ENCODE assay signal across 10 mouse cellular contexts in the genomic region with DNA sequence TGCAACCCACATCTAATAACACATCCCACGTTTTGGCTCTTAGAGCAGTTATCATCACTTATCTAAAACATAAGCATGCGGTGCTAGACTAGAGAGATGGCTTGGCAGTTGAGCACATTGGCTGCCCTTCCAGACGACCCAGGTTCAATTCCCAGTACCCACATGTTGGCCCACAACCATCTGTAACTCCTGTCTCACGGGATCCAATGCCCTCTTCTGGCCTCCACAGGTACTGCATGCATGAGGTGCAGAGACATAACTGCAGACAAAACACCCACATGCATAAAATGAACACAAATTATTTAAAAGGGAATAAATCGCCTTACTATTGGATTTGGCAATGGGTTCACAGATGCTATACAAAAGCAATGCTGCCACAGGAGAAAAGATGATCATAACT. TPM values are rescaled to one million over a fixed set of nuclear protein-coding genes. Genes with fewer than 3 reads are reported as not detected.
DNase-seq lines count a peak whose midpoint lies in the region; ATAC-seq and TF ChIP-seq lines count a peak whose summit lies in the region.
"Had no signal": no experiment of that assay in that cellular context is flagged by ENCODE, and none has a peak within 500 bp of the region (broad histone marks: within the 10 kb centered on the region; RNA-seq: fewer than 3 reads in every experiment).

No protein-coding gene starts in this region.

- no peaks in the 10 kb centered on the region for H3K27me3 ChIP-seq in kidney, adult 2 months (replicated peaks; ENCODE audit: control insufficient read depth, insufficient read depth, low read length)
- H3K27me3 ChIP-seq in kidney, embryonic 16.5 days (ENCODE audit: insufficient read depth, low read length) = no peaks in the 10 kb centered on the region
- no peaks in the 10 kb centered on the region for H3K27me3 ChIP-seq in testis, adult 2 months (ENCODE audit: control insufficient read depth, insufficient read depth, low read length)
- H3K27me3 ChIP-seq: megakaryocyte, embryonic 14.5 days had no signal

- H3K36me3 ChIP-seq in kidney, adult 2 months (ENCODE audit: control insufficient read depth, insufficient read depth, low read length) = no peaks in the 10 kb centered on the region
- H3K36me3 ChIP-seq in kidney, embryonic 16.5 days (ENCODE audit: insufficient read depth, low read length) = peaks cover 4% of the 10 kb centered on the region; the same call in 1 of the 2 replicates
- no peaks in the 10 kb centered on the region for H3K36me3 ChIP-seq in testis, adult 2 months (ENCODE audit: control insufficient read depth, insufficient read depth, low read length)

- no peaks in the 10 kb centered on the region for H3K9me3 ChIP-seq in kidney, embryonic 16.5 days (ENCODE audit: low read length)

- no peak overlapping the region for H3K4me3 ChIP-seq in kidney, adult 2 months (ENCODE audit: insufficient read depth, low read depth, low read length)
- H3K4me3 ChIP-seq in kidney, embryonic 16.5 days (ENCODE audit: low read length) = no peak overlapping the region
- H3K4me3 ChIP-seq in testis, adult 2 months (ENCODE audit: control insufficient read depth, low read depth, low read length) = no peak overlapping the region
- H3K4me3 ChIP-seq: megakaryocyte, embryonic 14.5 days had no signal

- 91% methylated on average over 5 of the region's 5 CpGs for WGBS in kidney, adult 2 months
- 84% methylated on average over 5 of the region's 5 CpGs for WGBS in kidney, embryonic 16.5 days

- no peak overlapping the region for H3K9ac ChIP-seq in kidney, embryonic 16.5 days (replicated peaks; ENCODE audit: low read length)

- ATAC-seq in kidney, embryonic 16.5 days (ENCODE audit: low FRiP score, low TSS enrichment) = no peak

- DNase-seq in kidney, adult 2 months = no peak
- no peak for DNase-seq in testis, postnatal 14 days (ENCODE audit: low spot score)
- peak; percentile 27 for DNase-seq in T-cell, adult 2 months (ENCODE audit: low spot score)
- peak; percentile 16 for DNase-seq in thymus, postnatal 25 days
- no peak for DNase-seq in gastrocnemius, adult 18-20 months (ENCODE audit: low spot score)
- DNase-seq in adrenal gland, postnatal 36 days = no peak
- DNase-seq: heart, postnatal 36 days had no signal

- TF ChIP-seq CTCF in kidney, adult 2 months (conservative IDR thresholded peaks at IDR 0.05; ENCODE audit: insufficient read depth, insufficient read length, low read depth, low read length) = peak; percentile 41
- peak; percentile 51; the same call in 1 of the 2 replicates for TF ChIP-seq CTCF in testis, adult 2 months (IDR thresholded peaks at IDR 0.05; ENCODE audit: control insufficient read depth, insufficient read depth, insufficient replicate concordance, low read depth, low read length)

- H3K4me2 ChIP-seq in kidney, embryonic 16.5 days (replicated peaks; ENCODE audit: low read depth, low read length) = no peak overlapping the region

- H3K27ac ChIP-seq in kidney, adult 2 months (ENCODE audit: insufficient read depth, low read depth, low read length) = no peak overlapping the region
- H3K27ac ChIP-seq in kidney, embryonic 16.5 days (ENCODE audit: low read length) = no peak overlapping the region
- H3K27ac ChIP-seq in testis, adult 2 months (ENCODE audit: control insufficient read depth, insufficient read depth, low read depth, low read length) = no peak overlapping the region

- H3K4me1 ChIP-seq in kidney, adult 2 months (ENCODE audit: control insufficient read depth, insufficient read depth, low read length) = peaks cover 6% of the 10 kb centered on the region; the same call in 1 of the 2 replicates
- H3K4me1 ChIP-seq in kidney, embryonic 16.5 days (ENCODE audit: insufficient read depth, low read length) = no peaks in the 10 kb centered on the region
- H3K4me1 ChIP-seq in testis, adult 2 months (ENCODE audit: control insufficient read depth, insufficient read depth, low read length) = no peaks in the 10 kb centered on the region

- TF ChIP-seq POLR2A in kidney, adult 2 months (IDR thresholded peaks at IDR 0.05; ENCODE audit: low read depth, low read length) = no peak
- no peak for TF ChIP-seq POLR2A in testis, adult 2 months (IDR thresholded peaks at IDR 0.05; ENCODE audit: control insufficient read depth, low read depth, low read length)

RNA-seq across cellular contexts. Expression of a gene that starts 12.7 kb away (rescaled TPM):
- 41.8 and 46.1 TPM in 2 replicates for polyA plus RNA-seq in kidney, adult 2 months (2012; rRNA removed)
- 14.4 and 15.1 TPM in 2 replicates for polyA plus RNA-seq in kidney, embryonic 16.5 days (2015; fragmentation: Nextera tagmentation; extraction: Ambion mirVana)
- polyA plus RNA-seq in testis, adult 2 months (2012; rRNA removed) = 565 and 587 TPM in 2 replicates
- total RNA-seq in gastrocnemius, adult 18-20 months (2021) = 10 to 100 TPM; 18.2 to 26.1 TPM
- total RNA-seq in adrenal gland, postnatal 36 days (2021) = 10 to 100 TPM; 17.5 to 19.6 TPM

RNA-seq across cellular contexts. Expression of a gene that starts 14.8 kb away (rescaled TPM):
- polyA plus RNA-seq in kidney, adult 2 months (2012; rRNA removed) = 8.4 and 8.8 TPM in 2 replicates
- 30.4 and 32.6 TPM in 2 replicates for polyA plus RNA-seq in kidney, embryonic 16.5 days (2015; fragmentation: Nextera tagmentation; extraction: Ambion mirVana)
- 43.7 and 49.8 TPM in 2 replicates for polyA plus RNA-seq in testis, adult 2 months (2012; rRNA removed)
- total RNA-seq in gastrocnemius, adult 18-20 months (2021) = 10 to 100 TPM; 18.6 to 19.2 TPM
- total RNA-seq in adrenal gland, postnatal 36 days (2021) = 10 to 100 TPM; 24.3 to 34.8 TPM

Comparison
In these comparisons a context has a peak if more than half of its experiments do, and no peak if none do; other contexts are left out.
1. DNase-seq: peak in T-cell, adult 2 months (single experiment) and thymus, postnatal 25 days (single experiment); none in kidney, adult 2 months (single experiment), testis, postnatal 14 days (single experiment), gastrocnemius, adult 18-20 months (single experiment) and adrenal gland, postnatal 36 days (0 of 2).
2. RNA of a gene that starts 12.7 kb away (polyA plus RNA-seq): 565 to 587 TPM in testis, adult 2 months; 41.8 to 46.1 TPM in kidney, adult 2 months and 14.4 to 15.1 TPM in kidney, embryonic 16.5 days; every median in the first group is over 10 times any median in the second.